Mouse (Mus musculus): ENCODE measurements around the gene Sh3pxd2b. TPM values are rescaled to one million over a fixed set of nuclear protein-coding genes. Genes with fewer than 3 reads are reported as not detected.

Sh3pxd2b gene
- total RNA-seq, 2 experiments from 2014 or later = 25.1 to 32.5 TPM

GRCm38 (mm10) chr11:32373266-32374026 lies 25.8 kb downstream of the Sh3pxd2b start:
- DNase-seq = no peak

DNA sequence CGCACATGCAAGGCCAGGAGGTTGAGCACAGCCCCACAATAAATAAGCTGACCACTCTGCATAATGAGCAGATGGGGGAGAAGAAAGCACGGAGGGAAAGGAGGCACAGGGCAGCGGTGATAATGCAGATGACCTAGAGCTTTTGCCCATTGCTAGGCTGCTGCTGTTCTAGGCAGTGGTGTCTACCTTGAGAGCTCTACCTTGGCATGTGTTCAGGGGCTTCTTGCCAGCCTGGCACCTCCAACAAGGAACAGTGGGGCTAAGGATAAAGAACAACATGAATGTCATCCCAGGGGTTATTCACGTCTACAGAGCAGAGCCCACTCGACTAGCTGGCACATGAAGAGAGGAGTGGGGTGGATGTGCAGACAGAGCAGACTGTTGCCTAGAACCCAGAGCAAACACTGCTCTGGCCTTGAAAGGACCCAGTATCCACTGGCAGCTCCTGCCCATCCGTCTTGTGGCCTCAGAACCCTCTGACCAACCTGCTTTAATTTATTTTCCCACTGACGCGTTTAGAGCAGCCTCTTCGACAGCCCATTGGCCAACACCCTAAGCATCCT lies 26.5 kb downstream of the Sh3pxd2b start:
- no peak for DNase-seq

DNA sequence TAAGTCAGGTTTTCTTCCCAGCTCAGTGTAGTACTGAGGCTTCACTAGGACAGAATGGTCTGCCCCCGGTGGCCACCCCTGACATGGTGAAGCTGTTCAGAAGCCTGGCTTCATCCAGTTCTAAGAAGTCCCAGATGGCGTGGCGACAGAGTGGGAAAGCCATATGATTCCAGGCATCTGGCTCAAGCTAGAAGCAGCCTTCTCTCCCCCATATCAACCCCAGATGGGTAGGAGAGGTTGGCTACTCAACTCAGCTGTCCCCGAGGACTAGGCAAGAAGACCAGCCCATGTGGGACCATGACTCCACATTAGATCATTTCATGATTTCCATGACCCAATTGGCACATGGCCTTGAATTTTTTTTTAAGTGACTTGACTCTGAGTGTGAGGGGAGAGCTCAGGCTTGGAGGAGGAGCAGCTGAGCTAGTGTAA lies 27.5 kb downstream of the Sh3pxd2b start:
- DNase-seq = no peak

DNA sequence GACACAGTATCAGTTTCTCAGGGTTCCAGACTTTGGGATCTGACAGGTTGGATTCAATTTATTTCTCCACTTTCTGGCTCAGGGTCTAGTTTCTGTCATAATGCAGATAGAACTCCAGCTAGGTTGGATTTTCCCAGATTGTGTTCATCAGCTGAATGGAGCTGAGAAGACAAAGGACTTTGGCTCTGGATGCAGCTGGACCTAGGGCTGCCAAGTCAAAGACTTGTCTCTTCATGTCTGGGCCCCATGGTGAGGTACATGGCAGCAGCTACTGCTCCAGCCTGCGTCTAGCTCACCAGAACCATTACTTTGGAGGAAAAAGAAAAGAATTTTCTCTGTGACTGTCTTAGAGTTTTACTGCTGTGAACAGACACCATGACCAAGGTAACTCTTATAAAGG lies 28.5 kb downstream of the Sh3pxd2b start:
- DNase-seq = no peak

GRCm38 (mm10) chr11:32379910-32380309 lies 32.3 kb downstream of the Sh3pxd2b start:
- DNase-seq = no peak

DNA sequence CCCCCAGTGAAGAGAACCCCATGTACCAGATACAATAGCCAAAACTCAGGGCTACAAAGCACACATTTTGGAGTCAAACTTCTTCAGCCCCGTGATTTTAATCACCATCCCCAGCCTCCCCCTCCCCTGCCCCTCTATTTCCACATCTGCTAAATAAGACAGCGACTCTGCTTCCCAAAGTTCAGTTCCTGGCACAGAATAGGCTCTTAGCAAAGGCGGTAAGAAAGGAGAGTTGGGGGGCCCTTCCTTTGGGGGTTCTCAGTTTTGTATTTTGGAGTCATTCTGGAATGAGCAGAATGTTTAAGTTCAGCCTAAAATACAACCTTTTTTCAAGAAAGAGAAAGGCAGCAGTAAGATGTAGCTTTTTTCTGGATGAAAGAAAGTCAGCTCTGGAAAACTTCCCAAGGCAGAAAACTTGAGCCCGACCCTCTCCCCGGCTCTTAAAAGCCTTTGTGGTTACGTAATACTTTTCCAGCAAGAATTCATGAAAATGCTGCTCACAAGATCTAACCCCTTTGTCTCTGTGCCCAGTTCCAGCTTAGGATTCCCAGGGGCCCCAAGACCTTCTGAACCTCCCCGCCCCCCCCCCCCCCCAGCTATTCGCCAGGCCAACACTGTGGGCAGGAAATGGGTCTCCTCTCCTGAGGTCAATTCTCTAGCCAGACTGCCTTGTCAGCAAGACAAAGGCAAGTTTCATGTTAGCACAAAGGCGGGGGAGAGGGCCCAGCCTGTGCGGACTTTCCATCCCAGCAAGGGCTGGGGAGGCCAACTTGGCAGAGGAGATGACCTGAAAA lies 35.9 kb downstream of the Sh3pxd2b start:
- DNase-seq = peak; percentile 47

- DNase-seq = no peak
Observed at GRCm38 (mm10) chr11:32384135-32384801, 36.6 kb downstream of the Sh3pxd2b start.

- no peak for DNase-seq
Observed at GRCm38 (mm10) chr11:32386043-32386442, 38.4 kb downstream of the Sh3pxd2b start.

- no peak for DNase-seq
Observed at GRCm38 (mm10) chr11:32388064-32388463, 40.4 kb downstream of the Sh3pxd2b start.

DNA sequence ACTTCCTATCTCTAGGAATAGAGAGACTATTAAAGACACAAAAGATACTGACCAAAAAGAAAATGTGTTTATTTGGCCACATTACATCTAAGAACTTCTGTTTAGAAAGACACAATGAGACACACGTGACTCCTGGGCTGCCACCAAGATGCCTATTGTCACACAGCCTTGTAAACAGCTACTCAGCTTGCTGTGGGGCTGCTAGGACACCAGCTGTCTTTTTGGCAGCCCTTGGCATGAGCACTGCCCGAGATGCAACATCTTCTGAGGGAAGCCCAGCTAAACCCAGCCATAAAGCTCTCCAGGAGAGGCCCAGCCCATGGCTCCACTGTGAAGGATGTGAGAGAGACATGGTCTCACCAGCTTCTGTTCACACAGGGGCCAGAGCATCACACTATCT lies 45.5 kb downstream of the Sh3pxd2b start:
- DNase-seq = no peak

DNA sequence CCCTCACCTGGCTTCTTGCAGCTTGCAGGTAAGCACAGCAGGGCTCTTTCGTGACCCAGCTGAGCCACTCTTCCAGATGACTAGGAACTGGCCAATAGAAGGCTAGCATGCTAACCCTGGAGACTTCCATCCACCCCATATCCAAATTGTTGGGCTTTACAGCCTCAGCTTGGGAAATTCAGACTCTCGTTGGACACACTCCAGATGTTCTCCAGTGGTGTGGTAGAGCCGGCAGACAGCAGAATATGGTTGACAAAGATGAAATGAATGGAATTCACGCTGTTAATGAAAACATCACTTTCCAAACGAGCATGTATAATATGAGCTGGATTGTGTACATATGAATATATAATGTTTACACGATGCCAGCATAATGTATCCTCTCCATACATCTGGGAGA lies 48.2 kb downstream of the Sh3pxd2b start:
- no peak for DNase-seq

DNA sequence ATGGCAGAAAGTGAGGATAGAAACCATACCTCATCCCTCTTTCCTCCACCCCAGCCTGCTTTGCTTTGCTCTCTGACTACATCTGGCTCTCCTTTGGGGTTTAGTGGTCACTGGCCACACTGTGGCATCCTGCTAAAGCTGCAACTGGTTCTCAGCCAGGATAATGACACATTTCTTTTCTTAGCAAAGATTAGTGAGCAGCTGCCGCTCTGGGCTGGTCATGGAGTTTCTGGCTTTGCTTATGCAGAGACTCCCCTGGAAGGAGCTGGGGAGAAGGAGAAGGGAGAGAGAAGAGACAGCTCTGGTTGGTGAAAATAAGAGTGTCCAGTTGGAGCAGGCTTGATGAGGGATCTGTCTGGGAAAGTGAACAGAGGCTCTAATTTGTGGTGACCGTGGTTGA lies 50.8 kb downstream of the Sh3pxd2b start:
- DNase-seq = peak; percentile 24

- no peak for DNase-seq
Observed at GRCm38 (mm10) chr11:32399261-32399660, 51.6 kb downstream of the Sh3pxd2b start.

GRCm38 (mm10) chr11:32402712-32403111 lies 55.1 kb downstream of the Sh3pxd2b start:
- no peak for DNase-seq

DNA sequence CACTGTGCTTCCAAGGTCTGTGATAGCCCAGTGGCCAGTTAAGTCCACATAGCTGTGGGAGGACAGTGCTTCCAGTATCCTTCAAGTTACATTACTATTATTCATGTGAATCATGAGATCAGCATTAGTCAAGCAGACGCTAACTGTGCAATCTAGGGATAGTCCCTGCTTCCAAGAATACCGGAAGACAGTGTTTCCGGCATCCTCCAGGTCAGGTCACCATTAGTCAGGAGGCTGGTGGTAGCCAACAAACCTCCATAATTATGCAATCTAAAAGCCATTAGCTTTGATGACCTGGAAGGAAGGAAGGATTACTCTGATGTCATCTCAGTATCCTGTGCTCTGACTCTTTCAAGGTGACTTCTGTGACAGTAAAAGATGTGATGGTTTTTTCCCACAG lies 57.1 kb downstream of the Sh3pxd2b start:
- DNase-seq = no peak

- no peak for DNase-seq
Observed at GRCm38 (mm10) chr11:32407863-32408262, 60.2 kb downstream of the Sh3pxd2b start.

DNA sequence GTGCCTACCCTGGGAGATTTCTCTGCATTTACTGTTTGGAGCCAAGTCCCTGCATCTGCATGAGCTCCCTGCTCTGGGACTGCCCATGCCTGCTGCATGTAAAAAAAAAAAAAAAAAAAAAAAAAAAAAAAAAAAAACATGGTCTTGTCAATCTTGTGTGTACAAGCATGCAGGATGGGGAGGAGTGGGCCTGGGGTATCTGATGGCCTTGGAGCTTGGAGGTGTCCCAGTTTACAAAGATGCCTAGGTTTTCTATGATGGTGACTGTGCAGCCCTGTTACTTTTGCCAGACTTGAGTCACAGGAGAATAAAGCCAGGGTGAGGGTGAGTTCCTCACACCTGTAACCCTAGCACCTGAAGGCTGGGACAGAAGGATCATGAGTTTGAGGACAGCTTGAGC lies 61.4 kb downstream of the Sh3pxd2b start:
- no peak for DNase-seq

DNA sequence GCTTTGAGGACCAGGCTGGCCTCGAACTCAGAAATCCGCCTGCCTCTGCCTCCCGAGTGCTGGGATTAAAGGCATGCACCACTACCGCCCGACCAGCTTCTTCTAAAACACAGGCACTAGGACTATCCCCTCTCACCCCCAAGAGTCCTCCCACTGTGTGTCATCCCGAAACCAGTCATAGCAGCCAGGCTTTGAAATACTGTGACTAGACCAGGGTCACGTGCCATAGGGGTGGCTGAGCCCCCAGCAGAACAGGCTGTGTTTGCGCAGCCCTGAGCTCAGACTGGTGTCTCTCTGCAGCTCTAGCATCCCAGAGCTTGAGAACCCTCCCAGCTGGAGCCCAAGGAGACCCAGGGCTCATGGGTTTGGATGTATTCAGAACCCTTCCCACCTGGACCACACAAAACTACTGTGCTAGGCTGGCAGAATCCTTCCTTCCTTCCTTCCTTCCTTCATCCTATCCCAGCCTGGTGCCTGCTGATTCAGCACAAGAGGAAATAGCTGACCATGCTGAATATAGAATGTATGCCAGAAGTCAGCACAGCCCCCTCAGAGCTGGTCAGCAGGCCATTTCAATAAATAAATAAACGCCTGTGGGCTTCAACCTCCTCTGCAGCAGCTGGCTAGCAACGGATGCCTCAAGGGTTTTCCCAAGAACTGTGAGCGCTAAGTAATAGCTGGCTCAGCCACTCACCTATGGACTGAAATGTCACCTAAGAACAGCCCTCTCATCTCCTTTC lies 62.4 kb downstream of the Sh3pxd2b start:
- no peak for DNase-seq

- DNase-seq = no peak
Observed at GRCm38 (mm10) chr11:32420001-32420400, 72.4 kb downstream of the Sh3pxd2b start.

GRCm38 (mm10) chr11:32423311-32423710 lies 75.7 kb downstream of the Sh3pxd2b start:
- DNase-seq = no peak

GRCm38 (mm10) chr11:32424600-32424999 lies 77.0 kb downstream of the Sh3pxd2b start:
- no peak for DNase-seq

Data from gastrocnemius, postnatal 10 days (tissue).